Mouse (Mus musculus) brain, embryonic 14.5 days (tissue): Measurements from ENCODE around the gene Olfr229. TPM values are rescaled to one million over a fixed set of nuclear protein-coding genes. Genes with fewer than 3 reads are reported as not detected.
"Not testable (repeated sequence)": the region's sequence is repeated elsewhere in the genome, so short reads cannot be mapped to it uniquely, and the experiment has no call there.

Experiments used
- DNase-seq: peaks from one replicate; pipeline ENCODE4 v3.0.0-alpha.2; 2011; ENCODE audit warnings: low read depth
- CTCF ChIP-seq: fragments of 200-500 bp; IDR thresholded peaks from 2 replicates; pipeline ENCODE4 v1.5.1; 2012; ENCODE audit warnings: inconsistent platforms, mild to moderate bottlenecking, moderate library complexity, borderline replicate concordance; ENCODE audit not compliant: insufficient read depth, insufficient read length; ENCODE audit errors: extremely low read depth
- POLR2A ChIP-seq: fragments of 200-500 bp; IDR thresholded peaks from 2 replicates; pipeline ENCODE4 v1.6.1; 2012; ENCODE audit warnings: mild to moderate bottlenecking, inconsistent platforms, borderline replicate concordance; ENCODE audit not compliant: poor library complexity, insufficient read depth, insufficient read length, severe bottlenecking; ENCODE audit errors: extremely low read depth
- polyA plus RNA-seq: library from polyadenylated mRNA; depleted of rRNA; stranded (reverse); fragments of >200 nt; gene quantifications from 2 replicates; pipeline ENCODE4 v1.2.3, GENCODE M21; 2012; rRNA removed

Gene Olfr229
- not detected in 2 replicates for polyA plus RNA-seq

DNA sequence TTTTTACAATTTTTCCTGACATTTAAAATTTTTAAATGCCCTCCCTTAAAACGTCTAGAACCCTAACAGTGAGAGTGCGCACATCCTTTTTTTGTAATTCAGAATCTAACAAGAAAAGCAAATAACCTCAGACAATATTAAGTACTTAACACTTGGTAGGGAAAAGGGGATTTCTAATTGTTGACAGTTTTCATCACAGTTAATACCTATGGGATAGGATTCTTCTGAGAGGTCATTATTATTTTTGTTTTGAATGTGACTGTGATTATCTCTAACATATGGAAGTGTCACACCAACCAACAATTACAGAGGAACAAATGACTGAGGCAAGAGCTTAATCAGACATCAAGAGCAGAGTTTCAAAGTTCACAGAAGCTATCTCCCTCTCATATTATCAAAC lies at the start of gene Olfr229:
Olfr229 (plus strand) TSS at position 301 of the 400 bp plus-strand sequence.
- DNase-seq = no peak
- TF ChIP-seq POLR2A = no peak
- TF ChIP-seq CTCF = no peak

GRCm38 (mm10) chr9:39866122-39866521 lies 41.0 kb upstream of the Olfr229 start, which contains the start of gene Olfr972:
Olfr972 (plus strand) TSS chr9:39866422.
- no peak for TF ChIP-seq POLR2A
- TF ChIP-seq CTCF = no peak
- no peak for DNase-seq

DNA sequence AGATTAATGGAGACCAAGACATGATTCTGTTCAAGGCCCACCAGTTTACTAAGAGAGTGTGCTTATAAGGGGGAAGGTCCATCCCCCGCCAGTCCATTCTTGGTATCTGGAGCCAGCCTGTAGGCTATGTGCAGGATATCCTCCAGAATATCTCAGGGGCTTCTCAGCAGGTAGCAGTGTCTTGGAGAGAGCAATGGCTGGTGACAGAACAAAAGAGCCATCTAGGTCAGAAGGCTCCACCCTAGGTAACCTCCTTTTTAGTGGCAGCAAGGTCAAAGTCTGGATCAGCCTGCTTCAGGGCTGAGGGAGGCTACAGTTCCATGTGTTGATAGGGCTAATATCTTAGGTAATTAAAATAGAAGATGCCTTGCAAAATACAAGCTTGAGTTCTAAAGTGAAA lies 35.1 kb upstream of the Olfr229 start:
- DNase-seq = not testable (repeated sequence)

- DNase-seq = not testable (repeated sequence)
Observed at GRCm38 (mm10) chr9:39877541-39878396, 29.4 kb upstream of the Olfr229 start.

DNA sequence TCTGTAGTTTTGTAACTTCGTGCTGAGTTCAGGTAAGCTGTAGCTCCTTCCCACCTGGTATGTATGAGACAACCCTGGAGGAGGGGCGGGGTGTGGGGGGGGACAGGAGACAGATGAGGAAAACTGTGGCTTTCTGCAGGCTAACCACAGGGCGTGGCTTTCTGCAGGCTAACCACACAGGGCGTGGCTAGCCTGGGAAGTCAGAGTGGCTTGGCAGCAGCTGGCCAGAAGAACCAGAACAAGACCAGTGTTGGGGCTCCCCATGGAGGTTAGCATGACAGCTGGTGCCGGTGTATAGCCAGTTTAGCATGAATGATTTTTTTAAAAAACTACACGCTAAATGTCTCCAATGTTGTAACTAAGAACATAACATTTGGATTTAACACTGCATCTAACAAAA lies 2.0 kb upstream of the Olfr229 start:
- no peak for TF ChIP-seq CTCF
- TF ChIP-seq POLR2A = no peak
- DNase-seq = no peak

DNA sequence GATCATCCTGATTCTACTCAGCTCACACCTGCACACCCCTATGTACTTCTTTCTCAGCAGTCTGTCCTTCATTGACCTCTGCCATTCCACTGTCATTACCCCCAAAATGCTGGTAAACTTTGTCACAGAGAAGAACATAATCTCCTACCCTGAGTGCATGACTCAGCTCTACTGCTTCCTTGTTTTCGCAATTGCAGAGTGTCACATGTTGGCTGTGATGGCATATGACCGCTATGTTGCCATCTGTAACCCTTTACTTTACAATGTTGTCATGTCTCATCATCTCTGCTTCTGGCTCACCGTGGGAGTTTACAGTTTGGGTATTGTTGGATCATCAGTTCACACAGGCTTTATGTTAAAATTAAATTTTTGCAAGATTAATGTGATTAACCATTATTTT lies 2.8 kb downstream of the Olfr229 start:
- DNase-seq = no peak
- no peak for TF ChIP-seq POLR2A
- no peak for TF ChIP-seq CTCF

DNA sequence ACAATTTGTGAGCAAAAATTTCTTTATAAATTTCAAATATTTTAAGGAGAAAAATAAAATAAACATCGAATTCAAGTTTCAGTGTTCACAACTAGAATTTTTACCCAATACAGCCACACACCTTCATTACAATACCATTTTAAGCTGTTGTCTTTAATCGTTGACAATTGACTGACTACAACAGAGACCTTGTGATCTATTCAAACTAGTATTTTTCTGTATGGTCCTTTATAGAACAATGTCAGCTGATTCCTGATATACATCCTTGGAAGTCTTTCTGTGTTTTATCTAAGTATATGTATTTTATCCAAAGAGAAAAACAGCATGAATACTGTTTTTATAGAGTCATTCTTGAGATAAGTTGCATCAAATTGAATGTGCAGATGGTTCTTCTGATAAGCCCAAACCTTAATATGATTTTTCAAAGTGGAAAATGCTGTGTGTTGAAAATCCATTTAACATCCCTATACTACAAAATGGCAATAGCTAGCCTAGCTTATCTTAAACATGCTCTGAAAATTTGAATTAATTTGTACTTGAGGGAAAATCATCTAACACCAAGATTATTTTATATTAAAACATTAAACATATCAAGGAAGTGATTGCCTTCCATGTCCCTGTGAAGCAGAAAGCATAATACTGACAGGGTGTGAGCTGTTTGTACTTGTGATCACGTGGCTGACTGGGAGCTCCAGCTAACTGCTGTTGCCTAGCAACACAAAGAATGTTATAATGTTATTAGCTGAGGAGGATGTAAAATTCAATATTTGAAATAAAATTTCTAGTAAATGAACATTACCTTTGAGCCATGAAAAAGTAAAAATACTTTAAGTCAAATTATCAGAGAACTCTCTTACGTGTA lies 21.1 kb downstream of the Olfr229 start:
- not testable (repeated sequence) for DNase-seq

DNA sequence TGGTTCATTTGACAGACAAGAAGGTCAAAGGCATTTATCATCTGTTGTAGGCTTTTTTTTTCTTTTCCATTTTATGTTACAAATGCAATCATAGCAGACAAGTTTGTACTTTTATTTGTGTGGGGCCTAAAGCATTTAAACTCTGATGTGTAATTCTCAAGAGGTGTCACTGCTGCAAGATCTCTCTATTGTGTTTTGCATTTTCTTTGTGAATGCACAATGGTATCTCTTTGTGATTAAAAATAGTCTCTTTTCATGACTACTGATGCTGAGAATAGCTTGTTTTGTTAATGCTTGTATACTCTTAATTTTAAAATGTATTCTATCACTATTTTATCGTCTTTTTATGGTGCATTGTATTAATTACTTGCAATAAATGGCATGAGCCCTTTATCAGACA lies 21.7 kb downstream of the Olfr229 start:
- not testable (repeated sequence) for DNase-seq

DNA sequence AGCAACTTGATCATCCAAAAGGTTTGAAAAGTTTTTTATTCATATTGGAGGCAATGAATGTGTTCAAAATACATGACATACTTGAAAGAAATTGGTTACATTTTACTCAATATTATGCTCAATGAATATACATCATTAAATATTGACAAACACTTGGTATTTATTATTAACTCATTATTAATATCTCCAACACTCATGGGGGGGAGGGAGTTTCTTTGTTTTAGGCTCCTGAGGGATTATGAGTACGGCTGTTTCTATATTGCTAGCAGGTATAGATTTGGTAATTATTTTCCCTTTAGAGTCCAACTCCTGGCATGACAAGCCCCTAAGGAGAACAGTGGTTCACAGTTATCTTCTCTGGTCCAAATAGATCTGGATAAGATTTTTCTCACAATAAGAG lies 30.1 kb downstream of the Olfr229 start, which contains the start of gene Olfr974:
Olfr974 (plus strand) TSS at position 301 of the 400 bp plus-strand sequence.
- DNase-seq = no peak
- TF ChIP-seq CTCF = no peak
- no peak for TF ChIP-seq POLR2A

DNA sequence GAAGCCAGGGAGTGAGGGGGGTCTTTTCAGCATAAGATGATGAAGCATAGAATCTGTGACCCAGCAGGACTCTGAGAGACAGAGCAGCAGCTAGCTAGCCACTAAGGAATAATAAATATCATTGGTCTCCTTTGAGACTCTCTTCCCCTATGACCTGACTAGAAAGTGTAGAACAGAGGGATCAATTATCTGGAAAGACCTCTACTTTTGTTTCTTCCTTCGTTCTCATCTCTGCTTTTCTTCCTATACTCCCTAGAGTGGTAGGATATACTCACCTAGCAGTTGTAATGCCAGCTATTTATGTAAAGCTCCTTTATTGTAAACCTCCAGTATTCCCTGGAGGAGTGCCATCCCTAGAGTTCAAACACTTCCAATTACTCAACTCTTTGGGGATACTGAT lies 44.8 kb downstream of the Olfr229 start, which contains the start of gene Olfr975:
Olfr975 (minus strand) TSS at position 101 of the 400 bp plus-strand sequence.
- no peak for DNase-seq
- TF ChIP-seq POLR2A (no peak), CTCF (no peak)

DNA sequence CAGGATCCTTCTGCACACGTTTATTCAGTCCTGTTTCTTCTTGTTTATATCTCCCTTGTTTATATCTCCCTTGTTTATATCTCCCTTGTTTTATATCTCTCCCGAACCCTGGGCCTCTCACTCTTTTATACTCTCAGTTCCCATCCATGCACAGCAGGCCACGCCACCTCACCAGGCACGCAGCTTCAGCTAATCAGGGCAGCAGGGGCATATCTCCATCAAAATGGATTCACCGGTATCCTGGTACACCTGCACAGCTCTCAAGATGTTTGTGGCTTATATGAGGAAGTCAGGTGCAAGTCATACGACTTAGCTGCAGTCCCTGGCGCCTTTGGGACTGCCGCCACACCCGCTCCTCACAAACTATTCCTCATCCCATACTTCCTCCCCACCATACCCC lies 53.9 kb downstream of the Olfr229 start, which contains the start of gene Olfr976:
Olfr976 (minus strand) TSS at position 101 of the 400 bp plus-strand sequence.
- DNase-seq = not testable (repeated sequence)

Other genes with a start within 250 kb of the Olfr229 start
- not detected in 2 replicates for gene Olfr963, start 240.1 kb upstream of the Olfr229 start, polyA plus RNA-seq
- not detected in 2 replicates for gene Olfr149, start 200.2 kb upstream of the Olfr229 start, polyA plus RNA-seq
- gene Olfr965, start 196.0 kb upstream of the Olfr229 start, polyA plus RNA-seq = not detected in 2 replicates
- not detected in 2 replicates for gene Olfr150, start 176.4 kb upstream of the Olfr229 start, polyA plus RNA-seq
- gene Olfr967, start 161.1 kb upstream of the Olfr229 start, polyA plus RNA-seq = not detected in 2 replicates
- not detected in 2 replicates for gene Olfr968, start 124.1 kb upstream of the Olfr229 start, polyA plus RNA-seq
- gene Olfr969, start 116.4 kb upstream of the Olfr229 start, polyA plus RNA-seq = not detected in 2 replicates
- not detected in 2 replicates for gene Olfr970, start 98.5 kb upstream of the Olfr229 start, polyA plus RNA-seq
- gene Olfr971, start 70.5 kb upstream of the Olfr229 start, polyA plus RNA-seq = not detected in 2 replicates
- gene Olfr972, start 40.9 kb upstream of the Olfr229 start, polyA plus RNA-seq = not detected in 2 replicates
- gene Olfr974, start 30.2 kb downstream of the Olfr229 start, polyA plus RNA-seq = not detected in 2 replicates
- gene Olfr975, start 44.7 kb downstream of the Olfr229 start, polyA plus RNA-seq = 0.04 and 0.07 TPM in 2 replicates
- gene Olfr976, start 53.8 kb downstream of the Olfr229 start, polyA plus RNA-seq = not detected in 2 replicates
- not detected in 2 replicates for gene Olfr978, start 84.8 kb downstream of the Olfr229 start, polyA plus RNA-seq
- gene Olfr979, start 96.1 kb downstream of the Olfr229 start, polyA plus RNA-seq = not detected in 2 replicates
- gene Olfr980, start 102.2 kb downstream of the Olfr229 start, polyA plus RNA-seq = not detected in 2 replicates
- gene Olfr981, start 114.1 kb downstream of the Olfr229 start, polyA plus RNA-seq = not detected in 2 replicates
- gene Olfr982, start 166.5 kb downstream of the Olfr229 start, polyA plus RNA-seq = not detected in 2 replicates
- not detected in 2 replicates for gene Olfr983, start 186.3 kb downstream of the Olfr229 start, polyA plus RNA-seq
- gene Olfr984, start 206.9 kb downstream of the Olfr229 start, polyA plus RNA-seq = not detected in 2 replicates
- gene Olfr985, start 222.8 kb downstream of the Olfr229 start, polyA plus RNA-seq = 0.07 TPM in 1 of 2 replicates, not detected in the other
- not detected in 2 replicates for gene Tmem225, start 240.8 kb downstream of the Olfr229 start, polyA plus RNA-seq